Mouse (Mus musculus): Measurements from ENCODE around the gene Arr3.

Gene Arr3

GRCm38 (mm10) chrX:100605314-100605713, at the start of gene Arr3:
Arr3 (plus strand) TSS chrX:100605497.
- in situ Hi-C loops (cut with MseI, MboI) = no loop called here

DNA sequence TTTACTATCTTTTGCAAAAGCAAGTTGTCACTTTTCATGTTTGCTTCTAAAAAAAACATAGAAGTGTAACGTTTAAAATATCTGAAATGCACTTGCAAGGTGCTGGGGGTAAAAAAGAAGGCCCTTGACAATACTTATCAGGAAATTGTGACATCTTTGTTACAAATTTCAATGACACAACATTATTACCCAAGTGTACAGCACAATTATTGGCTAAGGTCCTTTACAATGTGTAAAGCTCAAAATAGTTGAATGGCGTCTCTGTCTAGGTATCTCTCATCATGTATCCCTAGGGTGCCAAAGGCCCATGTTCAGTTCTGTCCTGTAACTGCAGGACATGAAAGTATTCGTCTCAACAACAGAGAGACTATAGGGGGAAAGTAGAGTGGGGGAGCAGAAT, 49.3 kb upstream of the Arr3 start:
- in situ Hi-C loops (cut with MseI, MboI) = no loop called here

DNA sequence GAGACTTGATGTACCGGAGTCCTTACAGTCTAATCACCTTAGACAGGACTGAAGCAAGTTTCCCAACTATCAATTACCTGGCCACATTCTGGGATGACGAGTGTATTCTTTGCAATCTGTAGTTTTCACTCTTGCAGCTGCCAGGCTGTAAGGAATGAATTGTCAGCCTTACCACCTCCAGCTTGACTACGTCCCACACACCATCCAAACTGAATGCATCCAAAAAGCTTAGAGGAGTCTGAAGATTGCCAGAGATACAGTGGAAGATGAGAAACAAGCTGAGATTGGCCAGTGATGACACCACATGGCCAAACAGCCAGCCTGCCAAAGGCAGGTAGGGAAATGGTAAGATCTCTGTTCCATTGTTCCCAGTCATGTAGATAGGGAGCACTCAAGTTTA, 39.6 kb upstream of the Arr3 start:
- in situ Hi-C loops (cut with MseI, MboI) = no loop called here

GRCm38 (mm10) chrX:100571951-100572350, 33.3 kb upstream of the Arr3 start, which contains the start of gene Awat1:
Awat1 (plus strand) TSS chrX:100572251.
- in situ Hi-C loops (cut with MseI, MboI) = no loop called here

DNA sequence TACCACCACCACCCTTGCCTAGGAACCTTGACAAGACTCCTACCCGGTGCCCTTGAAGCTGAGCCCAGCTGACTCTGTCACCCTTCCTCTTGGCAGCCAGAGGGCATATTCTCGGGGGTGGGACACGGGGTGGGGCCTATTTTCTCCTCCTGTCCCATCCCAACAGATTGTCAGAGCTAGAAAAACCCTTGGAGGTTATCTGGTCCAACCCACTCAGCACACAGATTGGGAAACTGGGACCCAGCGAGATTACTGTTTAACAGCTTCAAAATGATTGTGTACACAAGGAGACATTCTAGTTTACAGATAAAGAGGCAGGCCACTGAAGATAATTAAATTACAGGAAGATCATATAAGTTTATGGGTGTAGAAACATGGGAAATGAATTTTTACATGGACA, 10.5 kb upstream of the Arr3 start, which contains the start of gene P2ry4:
TSS of gene P2ry4 (minus strand) at position 79 of the 400 bp plus-strand sequence.
- in situ Hi-C loops (cut with MseI, MboI) = no loop called here

GRCm38 (mm10) chrX:100597439-100597838, 7.9 kb upstream of the Arr3 start:
- in situ Hi-C loops (cut with MseI, MboI) = no loop called here

- in situ Hi-C loops (cut with MseI, MboI) = no loop called here
Observed at GRCm38 (mm10) chrX:100599755-100600154, 5.5 kb upstream of the Arr3 start.

DNA sequence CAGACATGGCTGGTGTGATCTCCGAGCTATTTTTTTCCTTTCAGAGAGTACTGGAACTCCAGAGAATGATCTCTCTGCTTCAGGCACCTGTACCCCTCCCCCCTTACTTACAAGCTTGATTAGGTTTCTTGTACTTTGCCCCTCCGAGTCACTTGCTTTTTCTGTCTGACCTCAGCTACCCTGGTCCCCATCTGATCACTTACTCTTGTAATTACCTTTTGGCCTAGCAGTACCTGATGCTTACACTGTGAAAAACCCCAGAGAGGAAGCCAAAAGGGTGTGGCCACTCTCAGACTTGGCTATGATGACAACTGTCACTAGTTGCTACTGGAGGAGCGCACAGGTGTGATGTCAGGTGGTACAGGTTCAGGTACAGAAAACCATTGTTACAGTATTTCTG, 13.2 kb downstream of the Arr3 start:
- in situ Hi-C loops (cut with MseI, MboI) = no loop called here

- in situ Hi-C loops (cut with MseI, MboI) = no loop called here
Observed at GRCm38 (mm10) chrX:100621366-100621765, 16.1 kb downstream of the Arr3 start.

DNA sequence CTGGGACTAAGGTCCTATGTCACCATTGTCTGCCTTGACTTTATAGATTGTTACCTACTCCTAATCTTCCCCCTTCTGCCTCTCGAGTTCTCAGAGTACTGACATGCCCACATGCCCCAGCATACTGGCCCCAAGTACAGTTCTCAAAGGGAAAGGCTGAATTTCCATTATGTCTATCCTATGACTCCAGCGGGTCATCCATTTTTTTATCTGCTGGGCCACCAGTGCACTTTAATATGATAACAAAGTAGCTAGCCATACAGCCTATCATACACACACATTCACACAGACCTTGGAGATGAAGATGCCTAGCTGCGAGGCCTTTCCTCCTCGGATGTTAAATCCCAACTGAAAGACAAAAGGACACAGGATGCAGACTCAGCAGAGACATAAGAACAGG, 18.9 kb downstream of the Arr3 start:
- in situ Hi-C loops (cut with MseI, MboI) = no loop called here

DNA sequence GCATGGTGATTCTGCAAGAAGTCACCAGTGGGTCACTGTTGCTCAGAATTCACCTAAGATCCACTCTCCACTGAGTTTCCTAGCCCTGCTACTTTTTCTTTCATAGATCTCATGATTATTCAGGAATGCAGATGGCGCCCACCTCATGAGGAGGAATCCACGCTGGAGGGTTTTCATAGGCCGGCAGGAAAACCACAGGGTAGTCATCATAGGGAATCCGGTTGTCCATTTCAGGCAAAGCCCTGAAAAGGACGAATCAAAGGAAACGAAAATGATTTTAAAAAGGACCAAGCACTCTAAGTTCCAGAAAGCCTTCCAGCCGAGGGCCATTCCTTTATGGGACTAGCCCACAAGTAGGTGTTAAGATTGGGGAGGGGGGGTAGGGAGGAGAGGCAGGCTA, 19.8 kb downstream of the Arr3 start:
- in situ Hi-C loops (cut with MseI, MboI) = no loop called here

DNA sequence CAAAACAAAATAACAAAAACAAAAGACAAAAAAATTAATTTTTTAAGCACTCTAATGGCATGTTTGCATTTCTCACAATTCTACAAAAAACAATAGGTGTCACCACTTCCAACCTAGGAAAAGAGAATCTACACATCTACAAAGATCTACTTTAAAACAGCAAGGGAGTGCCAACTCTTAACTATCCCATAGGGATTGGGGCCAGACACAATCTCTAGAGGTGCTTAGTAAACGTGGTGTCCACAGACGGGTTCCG, 20.2 kb downstream of the Arr3 start, which contains the start of gene Kif4:
TSS of gene Kif4 (plus strand) at position 192 of the 256 bp plus-strand sequence.
- in situ Hi-C loops (cut with MseI, MboI) = no loop called here

- in situ Hi-C loops (cut with MseI, MboI) = no loop called here
Observed at GRCm38 (mm10) chrX:100625802-100626793, 20.8 kb downstream of the Arr3 start, which contains the start of gene Pdzd11. Pdzd11 (minus strand) TSS chrX:100626568.

- in situ Hi-C loops (cut with MseI, MboI) = no loop called here
Observed at GRCm38 (mm10) chrX:100629076-100629475, 23.8 kb downstream of the Arr3 start.

GRCm38 (mm10) chrX:100638477-100638876, 33.2 kb downstream of the Arr3 start:
- in situ Hi-C loops (cut with MseI, MboI) = no loop called here

GRCm38 (mm10) chrX:100652848-100653247, 47.6 kb downstream of the Arr3 start:
- in situ Hi-C loops (cut with MseI, MboI) = no loop called here

DNA sequence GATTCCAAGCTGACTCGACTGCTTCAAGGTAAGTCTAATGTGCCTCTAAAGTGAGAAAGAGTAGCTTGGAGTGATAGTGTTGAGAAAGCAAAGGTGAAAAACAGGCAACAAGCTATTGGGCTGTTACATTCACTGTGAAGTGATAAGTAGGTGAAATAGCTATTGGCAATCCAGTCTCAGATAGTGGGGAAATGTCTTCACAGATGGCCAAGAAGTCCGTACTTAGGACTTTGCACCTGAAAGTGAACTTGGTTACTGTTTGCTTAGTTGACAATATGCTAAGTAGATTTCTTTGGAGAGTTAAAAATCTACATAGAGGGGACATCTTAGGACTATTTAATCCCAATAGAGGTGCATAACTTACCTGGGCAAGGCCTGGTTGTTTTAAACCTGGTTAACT, 59.5 kb downstream of the Arr3 start:
- in situ Hi-C loops (cut with MseI, MboI) = no loop called here
